Mouse (Mus musculus): ENCODE measurements around the gene Frmd4b. TPM values are rescaled to one million over a fixed set of nuclear protein-coding genes. Genes with fewer than 3 reads are reported as not detected.
A peak's percentile ranks its signal among the peaks of the same experiment; 100 is the strongest.

Frmd4b gene
- total RNA-seq, 2 experiments from 2014 or later = 13.7 to 20.4 TPM

GRCm38 (mm10) chr6:97307231-97307630 is 310.1 kb downstream of the Frmd4b start:
- no peak for DNase-seq (ENCODE audit: low spot score in 2 of 2)
- intact Hi-C loops (cut with DNase I) = no loop called here

- intact Hi-C loops (cut with DNase I) = no loop called here
- no peak for DNase-seq (ENCODE audit: low spot score in 2 of 2)
These were observed 311.0 kb downstream of the Frmd4b start for GRCm38 (mm10) chr6:97306351-97306750.

- no peak for DNase-seq (ENCODE audit: low spot score in 2 of 2)
- intact Hi-C loops (cut with DNase I) = no loop called here
These were observed 311.9 kb downstream of the Frmd4b start for GRCm38 (mm10) chr6:97305491-97305890.

- intact Hi-C loops (cut with DNase I) = no loop called here
- peak in 1 of 2 experiments; percentile 8 for DNase-seq (ENCODE audit: low spot score in 2 of 2)
These were observed 312.3 kb downstream of the Frmd4b start for GRCm38 (mm10) chr6:97305010-97305409.

- DNase-seq (ENCODE audit: low spot score in 2 of 2) = no peak
- intact Hi-C loops (cut with DNase I) = no loop called here
These were observed 313.8 kb downstream of the Frmd4b start for GRCm38 (mm10) chr6:97303277-97304109.

- intact Hi-C loops (cut with DNase I) = no loop called here
- DNase-seq (ENCODE audit: low spot score in 2 of 2) = no peak
These were observed 315.0 kb downstream of the Frmd4b start for GRCm38 (mm10) chr6:97302303-97302702.

- DNase-seq (ENCODE audit: low spot score in 2 of 2) = no peak
- intact Hi-C loops (cut with DNase I) = no loop called here
These were observed 316.7 kb downstream of the Frmd4b start for GRCm38 (mm10) chr6:97300659-97301058.

- DNase-seq (ENCODE audit: low spot score in 2 of 2) = no peak
- intact Hi-C loops (cut with DNase I) = no loop called here
These were observed 317.2 kb downstream of the Frmd4b start for GRCm38 (mm10) chr6:97300180-97300579.

- DNase-seq (ENCODE audit: low spot score in 2 of 2) = no peak
These were observed 320.2 kb downstream of the Frmd4b start for GRCm38 (mm10) chr6:97297151-97297550.

GRCm38 (mm10) chr6:97295866-97296527 is 321.3 kb downstream of the Frmd4b start:
- no peak for DNase-seq (ENCODE audit: low spot score in 2 of 2)

More at GRCm38 (mm10) chr6:97297151-97297550, 320.2 kb downstream of the Frmd4b start:
- intact Hi-C loops (cut with DNase I) = no loop called here

GRCm38 (mm10) chr6:97295416-97295815 is 321.9 kb downstream of the Frmd4b start:
- intact Hi-C loops (cut with DNase I) = no loop called here
- DNase-seq (ENCODE audit: low spot score in 2 of 2) = no peak

More at GRCm38 (mm10) chr6:97295866-97296527, 321.3 kb downstream of the Frmd4b start:
- intact Hi-C loops (cut with DNase I) = no loop called here

- intact Hi-C loops (cut with DNase I) = no loop called here
- no peak for DNase-seq (ENCODE audit: low spot score in 2 of 2)
These were observed 323.4 kb downstream of the Frmd4b start for GRCm38 (mm10) chr6:97293667-97294569.

- DNase-seq (ENCODE audit: low spot score in 2 of 2) = no peak
- intact Hi-C loops (cut with DNase I) = no loop called here
These were observed 324.4 kb downstream of the Frmd4b start for GRCm38 (mm10) chr6:97292894-97293293.

- intact Hi-C loops (cut with DNase I) = no loop called here
- DNase-seq (ENCODE audit: low spot score in 2 of 2) = no peak
These were observed 325.2 kb downstream of the Frmd4b start for GRCm38 (mm10) chr6:97292096-97292495.

- no peak for DNase-seq (ENCODE audit: low spot score in 2 of 2)
- intact Hi-C loops (cut with DNase I) = no loop called here
These were observed 326.0 kb downstream of the Frmd4b start for GRCm38 (mm10) chr6:97291159-97291908.

- DNase-seq (ENCODE audit: low spot score in 2 of 2) = no peak
- intact Hi-C loops (cut with DNase I) = no loop called here
These were observed 326.7 kb downstream of the Frmd4b start for GRCm38 (mm10) chr6:97290687-97291086.

- intact Hi-C loops (cut with DNase I) = no loop called here
- DNase-seq (ENCODE audit: low spot score in 2 of 2) = no peak
These were observed 327.5 kb downstream of the Frmd4b start for GRCm38 (mm10) chr6:97289838-97290237.

- DNase-seq (ENCODE audit: low spot score in 2 of 2) = no peak
- intact Hi-C loops (cut with DNase I) = no loop called here
These were observed 328.0 kb downstream of the Frmd4b start for GRCm38 (mm10) chr6:97289316-97289820.

All from left cerebral cortex, postnatal 36 days (tissue).